Mouse (Mus musculus) hindbrain, embryonic 14.5 days (tissue): ENCODE data around the gene Htatip2. TPM values are rescaled to one million over a fixed set of nuclear protein-coding genes. Genes with fewer than 3 reads are reported as not detected.

Experiments
- ATAC-seq: fragments of 200-750 bp; cut with Nextera tagmentation; 2 replicates; pipeline ENCODE4 v1.8.0; 2017; ENCODE audit warnings: moderate number of reproducible peaks, mild to moderate bottlenecking, moderate TSS enrichment, moderate library complexity; ENCODE audit not compliant: low FRiP score
- DNase-seq: peaks from one replicate; pipeline ENCODE4 v3.0.0-alpha.2; 2015; ENCODE audit warnings: low spot score
- H3K27ac ChIP-seq: fragments of 300-500 bp; sonication (generic); 2 replicates; pipeline ENCODE4 v1.5.1; 2014; ENCODE audit warnings: mild to moderate bottlenecking, moderate library complexity
- H3K27me3 ChIP-seq: fragments of 300-500 bp; sonication (generic); 2 replicates; pipeline ENCODE4 v1.6.1; 2014; ENCODE audit warnings: mild to moderate bottlenecking, low read length, mixed read lengths; ENCODE audit not compliant: control insufficient read depth, insufficient read depth
- H3K36me3 ChIP-seq: fragments of 300-500 bp; sonication (generic); replicated peaks from 2 replicates; pipeline ENCODE4 v1.6.1; 2014; ENCODE audit not compliant: control insufficient read depth, insufficient read depth
- H3K4me1 ChIP-seq: fragments of 300-500 bp; sonication (generic); replicated peaks from 2 replicates; pipeline ENCODE4 v1.6.1; 2014; ENCODE audit warnings: antibody characterized with exemption, low read length, mixed read lengths; ENCODE audit not compliant: control insufficient read depth, insufficient read depth
- H3K4me2 ChIP-seq: fragments of 300-500 bp; sonication (generic); replicated peaks from 2 replicates; pipeline ENCODE4 v1.6.1; 2014; ENCODE audit warnings: mild to moderate bottlenecking, moderate library complexity
- H3K4me3 ChIP-seq: fragments of 300-500 bp; sonication (generic); replicated peaks from 2 replicates; pipeline ENCODE4 v1.5.1; 2014; ENCODE audit warnings: mild to moderate bottlenecking, low read length
- H3K9ac ChIP-seq: fragments of 300-500 bp; sonication (generic); 2 replicates; pipeline ENCODE4 v1.6.1; 2014
- H3K9me3 ChIP-seq: fragments of 300-500 bp; sonication (generic); 2 replicates; pipeline ENCODE4 v1.6.1; 2016; ENCODE audit warnings: low read length; ENCODE audit not compliant: control insufficient read depth
- WGBS: fragments of 180-500 bp; shearing (Covaris S2); extraction: QIAGEN DNeasy Blood & Tissue Kit; methylation state at CpG from one replicate; pipeline ENCODE4 v1.1.7; 2014; 5-methylcytosine and 5-hydroxymethylcytosine counted together
- polyA plus RNA-seq: library from polyadenylated mRNA; unstranded; fragments of >200 nt; fragmentation: Nextera tagmentation; extraction: Ambion mirVana; gene quantifications from 2 replicates; pipeline ENCODE4 v1.2.1, GENCODE M21; 2014

The Htatip2 gene
- polyA plus RNA-seq, 1 experiment from 2014 or later, result 3.0 TPM

GRCm38 (mm10) chr7:49805618-49806017 lies 46.7 kb downstream of the Htatip2 start:
- no peak for ATAC-seq
- peaks cover 26% of the 10 kb centered on the region for H3K36me3 ChIP-seq
- 70% methylated on average over 3 of the region's 3 CpGs for WGBS
- no peak for DNase-seq
- no peak overlapping the region for H3K9ac ChIP-seq
- no peaks in the 10 kb centered on the region for H3K27me3 ChIP-seq
- H3K4me2 ChIP-seq, result no peak overlapping the region
- no peaks in the 10 kb centered on the region for H3K9me3 ChIP-seq
- H3K4me3 ChIP-seq, result no peak overlapping the region
- H3K27ac ChIP-seq, result no peak overlapping the region
- H3K4me1 ChIP-seq, result no peaks in the 10 kb centered on the region

DNA sequence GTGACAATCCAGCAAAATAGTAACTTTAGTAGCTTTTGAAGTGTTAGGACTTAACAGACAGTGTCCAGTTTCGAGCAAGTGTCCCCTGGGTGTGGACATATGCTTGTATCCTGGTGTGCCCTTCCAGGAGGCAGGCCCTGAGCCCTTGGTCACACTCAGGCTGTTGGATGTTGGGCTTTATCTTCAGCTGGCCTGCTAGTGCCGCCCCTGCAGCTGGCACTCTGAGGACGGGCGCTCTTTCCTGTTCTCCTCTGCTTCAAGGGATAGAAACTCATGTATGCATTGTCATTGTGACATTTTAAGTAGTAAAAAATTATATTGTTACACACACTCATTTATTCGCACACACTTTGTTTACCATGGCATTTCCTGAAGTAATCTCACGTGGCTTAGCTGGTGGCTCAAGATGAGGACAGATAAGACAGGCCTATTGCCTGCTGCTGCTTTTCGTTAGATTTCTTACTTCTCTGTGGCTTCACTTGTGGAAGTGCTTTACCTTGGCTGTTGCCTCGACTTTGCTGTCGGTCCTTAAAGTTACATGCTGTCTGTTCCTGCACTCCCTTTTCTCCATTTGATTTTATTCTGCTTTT lies 48.3 kb downstream of the Htatip2 start:
- Histone ChIP-seq H3K9me3 (no peaks in the 10 kb centered on the region), H3K4me1 (no peaks in the 10 kb centered on the region), H3K27me3 (no peaks in the 10 kb centered on the region), H3K36me3 (peaks cover 23% of the 10 kb centered on the region), H3K9ac (no peak overlapping the region), H3K27ac (no peak overlapping the region), H3K4me2 (no peak overlapping the region), H3K4me3 (no peak overlapping the region)
- ATAC-seq (no peak), DNase-seq (no peak)
- WGBS, result 89% methylated on average over 9 of the region's 9 CpGs

DNA sequence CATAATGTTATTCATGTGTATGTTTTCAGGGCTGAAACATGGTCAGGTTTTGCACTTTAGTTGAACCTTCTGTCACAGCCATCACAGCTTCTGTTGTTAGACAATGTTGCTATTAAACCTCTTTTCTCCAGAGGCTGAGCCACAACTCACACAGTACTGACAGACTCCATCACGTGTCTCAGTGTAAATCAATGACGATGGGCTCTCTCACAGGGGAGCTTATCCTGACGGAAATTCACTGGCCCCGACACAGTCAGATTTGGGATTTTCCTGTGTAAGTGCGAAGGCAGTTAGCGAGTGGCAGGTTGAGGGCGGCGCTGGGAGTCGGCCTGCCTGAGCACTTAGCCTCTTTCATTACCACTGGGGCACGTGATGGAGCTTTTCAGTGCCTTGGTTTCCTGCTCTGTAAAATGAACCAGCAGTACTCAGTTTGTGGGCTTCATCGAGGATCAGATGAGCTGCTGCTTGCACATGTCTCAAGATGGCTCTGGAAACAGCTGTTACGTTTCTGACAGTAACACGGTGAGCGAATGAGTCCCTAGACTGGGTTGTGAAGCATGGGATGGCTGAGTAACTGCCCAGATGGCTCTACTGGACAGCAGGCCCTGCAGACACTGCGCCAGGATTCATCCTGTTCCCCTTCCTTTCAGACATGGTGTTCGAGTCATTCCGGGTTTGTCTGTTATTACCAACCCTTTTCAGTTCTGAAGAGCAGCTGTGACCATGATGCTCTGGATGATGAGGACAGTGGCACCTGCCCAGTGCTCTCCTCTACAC lies 49.1 kb downstream of the Htatip2 start:
- ATAC-seq, result peak; percentile 43; the same call in 1 of the 2 replicates

GRCm38 (mm10) chr7:49809100-49809499 lies 50.2 kb downstream of the Htatip2 start:
- H3K4me3 ChIP-seq, result no peak overlapping the region
- H3K36me3 ChIP-seq, result peaks cover 20% of the 10 kb centered on the region
- no peak overlapping the region for H3K9ac ChIP-seq
- H3K4me1 ChIP-seq, result no peaks in the 10 kb centered on the region
- no peaks in the 10 kb centered on the region for H3K27me3 ChIP-seq
- ATAC-seq (no peak), DNase-seq (no peak)
- H3K27ac ChIP-seq, result no peak overlapping the region
- 95% methylated on average over 6 of the region's 6 CpGs for WGBS
- no peaks in the 10 kb centered on the region for H3K9me3 ChIP-seq
- no peak overlapping the region for H3K4me2 ChIP-seq

More for the DNA sequence above, 49.1 kb downstream of the Htatip2 start:
- no peaks in the 10 kb centered on the region for H3K27me3 ChIP-seq
- no peak for DNase-seq
- 70% methylated on average over 17 of the region's 17 CpGs for WGBS
- H3K4me1 ChIP-seq, result no peaks in the 10 kb centered on the region
- H3K9me3 ChIP-seq, result no peaks in the 10 kb centered on the region
- H3K27ac ChIP-seq, result peak overlapping the region; percentile 57; the same call in 1 of the 2 replicates
- H3K9ac ChIP-seq, result no peak overlapping the region
- H3K4me3 ChIP-seq, result no peak overlapping the region
- H3K36me3 ChIP-seq, result peaks cover 20% of the 10 kb centered on the region
- no peak overlapping the region for H3K4me2 ChIP-seq

- H3K4me1 ChIP-seq, result no peaks in the 10 kb centered on the region
- no peaks in the 10 kb centered on the region for H3K27me3 ChIP-seq
- ATAC-seq (no peak), DNase-seq (no peak)
- no peak overlapping the region for H3K4me2 ChIP-seq
- H3K36me3 ChIP-seq, result peaks cover 20% of the 10 kb centered on the region
- H3K9me3 ChIP-seq, result no peaks in the 10 kb centered on the region
- no peak overlapping the region for H3K27ac ChIP-seq
- no peak overlapping the region for H3K9ac ChIP-seq
- WGBS, result 73% methylated on average over 3 of the region's 3 CpGs
- H3K4me3 ChIP-seq, result no peak overlapping the region
Measured at GRCm38 (mm10) chr7:49809562-49809961, 50.6 kb downstream of the Htatip2 start.

DNA sequence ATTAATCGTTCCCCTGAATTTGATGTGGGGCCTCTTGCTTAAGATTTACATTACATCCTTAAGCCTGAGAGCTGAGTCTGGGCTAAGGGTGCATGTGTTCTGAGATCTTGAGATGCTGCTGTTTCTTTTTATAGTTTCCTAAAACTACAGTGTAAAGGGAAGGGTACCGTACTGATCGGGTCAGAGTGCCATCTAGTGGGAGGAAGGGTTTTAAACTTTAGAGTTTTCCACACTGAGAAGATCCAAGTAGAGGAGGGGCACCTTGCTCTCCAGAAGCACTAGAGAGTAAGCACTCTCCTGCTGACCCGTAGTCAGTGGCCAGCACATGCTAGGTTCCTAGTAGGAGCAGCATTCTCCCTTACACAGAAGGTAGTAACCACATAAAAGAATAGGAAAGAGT lies 52.4 kb downstream of the Htatip2 start:
- WGBS, result 68% methylated on average over 4 of the region's 4 CpGs
- H3K27ac ChIP-seq, result no peak overlapping the region
- DNase-seq, result peak; percentile 60
- H3K36me3 ChIP-seq, result peaks cover 20% of the 10 kb centered on the region
- no peaks in the 10 kb centered on the region for H3K27me3 ChIP-seq
- no peak overlapping the region for H3K9ac ChIP-seq
- H3K4me2 ChIP-seq, result no peak overlapping the region
- no peak overlapping the region for H3K4me3 ChIP-seq
- 0 out of 2 replicates have a peak, but pooled peaks cover 4% of the 10 kb centered on the region for H3K9me3 ChIP-seq
- no peaks in the 10 kb centered on the region for H3K4me1 ChIP-seq
- ATAC-seq, result no peak; the same call in 1 of the 2 replicates

GRCm38 (mm10) chr7:49819393-49819792 lies 60.5 kb downstream of the Htatip2 start:
- H3K4me3 ChIP-seq, result no peak overlapping the region
- H3K4me1 ChIP-seq, result peaks cover 12% of the 10 kb centered on the region
- WGBS, result 15% methylated on average over 4 of the region's 4 CpGs
- no peak overlapping the region for H3K4me2 ChIP-seq
- no peaks in the 10 kb centered on the region; the same call in 1 of the 2 replicates for H3K36me3 ChIP-seq
- no peaks in the 10 kb centered on the region for H3K27me3 ChIP-seq
- H3K27ac ChIP-seq, result peak overlapping the region; percentile 49
- DNase-seq (no peak), ATAC-seq (peak; percentile 64; the same call in 1 of the 2 replicates)
- 0 out of 2 replicates have a peak, but pooled peaks cover 4% of the 10 kb centered on the region for H3K9me3 ChIP-seq
- H3K9ac ChIP-seq, result no peak overlapping the region

DNA sequence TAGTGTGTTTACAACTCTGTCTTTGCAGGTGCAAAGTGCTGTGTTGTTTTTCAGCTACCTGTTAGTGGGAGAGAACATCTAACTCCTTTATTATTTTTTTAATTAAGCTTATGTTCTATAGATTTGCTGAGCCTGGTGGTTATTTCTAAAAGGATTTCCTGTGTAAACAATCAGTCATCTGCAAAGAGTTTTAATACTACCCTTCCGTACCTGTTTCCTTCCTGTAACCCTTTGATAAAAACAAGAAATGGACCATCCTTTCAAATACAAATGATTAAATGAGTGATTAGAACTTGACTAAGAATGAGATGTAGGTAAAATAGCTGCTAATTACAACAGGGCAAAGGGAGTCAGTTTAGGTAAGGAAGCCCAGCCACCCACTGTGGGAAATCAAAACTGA lies 62.5 kb downstream of the Htatip2 start:
- DNase-seq (no peak), ATAC-seq (no peak)
- Histone ChIP-seq H3K27me3 (no peaks in the 10 kb centered on the region), H3K4me1 (peaks cover 12% of the 10 kb centered on the region), H3K9ac (no peak overlapping the region), H3K36me3 (peaks cover under 1% of the 10 kb centered on the region; the same call in 1 of the 2 replicates), H3K27ac (no peak overlapping the region), H3K9me3 (no peaks in the 10 kb centered on the region), H3K4me3 (no peak overlapping the region), H3K4me2 (no peak overlapping the region)
- 89% methylated on average over 1 of the region's 1 CpGs for WGBS

DNA sequence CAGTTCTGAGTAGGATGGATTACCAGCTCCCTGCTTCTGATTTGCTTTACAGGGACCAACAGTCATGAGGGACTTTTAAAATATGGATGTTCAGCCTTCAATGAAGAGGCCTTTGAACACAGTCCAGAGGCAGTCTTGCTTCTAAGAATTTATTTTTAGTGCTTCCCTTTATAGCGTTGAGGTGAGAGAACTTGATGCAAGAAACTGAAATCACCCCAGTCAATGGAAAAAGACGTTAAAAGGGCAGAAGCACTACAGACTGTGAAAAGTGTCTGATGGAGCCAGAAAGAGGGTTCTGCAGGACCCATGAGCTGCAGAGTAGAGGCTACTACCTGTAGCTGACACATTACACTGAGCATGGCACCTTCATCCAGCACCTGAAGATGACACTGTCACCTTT lies 63.1 kb downstream of the Htatip2 start:
- H3K36me3 ChIP-seq, result peaks cover 7% of the 10 kb centered on the region
- no peak overlapping the region for H3K9ac ChIP-seq
- H3K4me3 ChIP-seq, result no peak overlapping the region
- H3K27ac ChIP-seq, result no peak overlapping the region
- no peaks in the 10 kb centered on the region for H3K9me3 ChIP-seq
- ATAC-seq (no peak), DNase-seq (no peak)
- no peak overlapping the region for H3K4me2 ChIP-seq
- 92% methylated on average over 2 of the region's 2 CpGs for WGBS
- peaks cover 12% of the 10 kb centered on the region for H3K4me1 ChIP-seq
- no peaks in the 10 kb centered on the region for H3K27me3 ChIP-seq
